Mouse (Mus musculus) adrenal gland, adult 18-20 months (tissue): ENCODE results near the gene H3f3b. TPM values are rescaled to one million over a fixed set of nuclear protein-coding genes. Genes with fewer than 3 reads are reported as not detected.

Experiments used
- DNase-seq, 2 experiments: peaks; one replicate each; pipeline ENCODE4 v3.0.0; 2021 to 2022; ENCODE audit warnings: low spot score in 2 of 2
- total RNA-seq, 2 experiments: library from RNA; stranded (reverse); gene quantifications; 1 replicate in 1 of 2; 2 replicates in 1 of 2; pipeline ENCODE4 v1.2.3; 2021

The H3f3b gene
- total RNA-seq, 2 experiments from 2014 or later, result 248 to 269 TPM

GRCm38 (mm10) chr11:116004186-116004823 lies 23.5 kb downstream of the H3f3b start:
- no peak for DNase-seq

DNA sequence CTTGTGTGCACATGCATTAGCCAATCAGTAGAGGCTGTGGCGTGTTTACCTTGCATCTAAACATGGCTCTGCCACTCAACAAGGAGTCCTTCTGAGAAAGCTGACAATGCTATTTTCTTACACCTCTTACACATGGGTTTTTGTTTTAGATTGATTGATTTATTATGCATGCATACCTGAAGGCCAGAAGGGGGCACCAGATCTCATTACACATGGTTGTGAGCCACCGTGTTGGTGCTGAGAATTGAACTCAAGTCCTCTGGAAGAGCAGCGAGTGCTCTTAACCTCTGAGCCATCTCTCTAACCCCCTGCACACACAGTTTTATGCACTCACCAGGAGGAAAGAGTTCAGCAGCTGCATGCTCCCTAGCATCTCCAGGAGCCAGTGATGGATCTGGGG lies 24.9 kb downstream of the H3f3b start:
- DNase-seq, result no peak

DNA sequence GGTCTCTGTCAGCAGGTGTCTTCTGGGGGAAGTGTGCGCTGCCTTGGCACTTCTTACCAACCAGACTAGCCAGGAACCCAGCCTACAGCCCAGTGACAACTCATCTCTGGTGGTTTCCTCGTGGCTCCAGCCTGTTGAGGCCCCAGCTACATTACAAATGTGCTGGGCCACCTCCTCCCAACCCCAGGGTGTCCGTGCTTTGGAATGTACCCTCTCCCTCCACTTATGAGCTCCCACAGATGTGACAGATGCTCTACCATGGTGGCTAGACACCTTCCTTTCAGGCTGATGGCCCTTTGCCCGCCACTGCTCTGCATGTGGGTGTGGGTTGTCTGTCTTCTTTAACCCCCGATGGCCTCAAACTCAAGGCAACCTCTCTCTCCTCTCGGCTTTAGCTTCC lies 26.0 kb downstream of the H3f3b start:
- no peak for DNase-seq

GRCm38 (mm10) chr11:116000607-116001006 lies 27.2 kb downstream of the H3f3b start:
- DNase-seq, result no peak

DNA sequence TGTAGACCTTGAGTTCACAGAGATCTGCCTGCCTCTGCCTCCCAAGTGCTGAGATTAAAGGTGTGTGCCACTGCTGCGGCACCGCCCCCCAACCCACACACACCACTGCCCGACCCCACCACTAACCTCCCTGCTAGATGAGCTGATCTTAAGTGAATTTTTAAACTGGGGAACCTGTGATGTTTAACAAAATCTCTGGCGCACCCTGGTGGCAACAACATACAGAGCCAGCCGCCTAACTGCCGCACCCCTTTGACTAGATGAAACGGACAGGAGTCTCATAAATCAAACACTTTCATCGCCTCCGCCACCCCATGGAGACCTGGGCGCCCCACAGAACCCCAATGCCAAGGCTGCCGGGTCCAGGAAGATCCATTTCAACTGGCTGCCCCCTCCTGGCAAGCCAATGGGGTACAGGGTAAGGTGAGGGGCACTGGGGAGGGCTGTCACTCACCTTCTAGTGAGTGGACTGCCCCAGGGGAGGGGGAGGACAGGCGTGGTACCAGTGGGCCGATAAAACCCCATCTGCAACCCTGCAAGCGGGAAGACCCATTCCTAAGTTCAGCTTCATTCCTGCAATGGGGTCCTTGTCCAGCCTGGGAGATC lies 28.1 kb downstream of the H3f3b start:
- peak; percentile 68 to 74 for DNase-seq

DNA sequence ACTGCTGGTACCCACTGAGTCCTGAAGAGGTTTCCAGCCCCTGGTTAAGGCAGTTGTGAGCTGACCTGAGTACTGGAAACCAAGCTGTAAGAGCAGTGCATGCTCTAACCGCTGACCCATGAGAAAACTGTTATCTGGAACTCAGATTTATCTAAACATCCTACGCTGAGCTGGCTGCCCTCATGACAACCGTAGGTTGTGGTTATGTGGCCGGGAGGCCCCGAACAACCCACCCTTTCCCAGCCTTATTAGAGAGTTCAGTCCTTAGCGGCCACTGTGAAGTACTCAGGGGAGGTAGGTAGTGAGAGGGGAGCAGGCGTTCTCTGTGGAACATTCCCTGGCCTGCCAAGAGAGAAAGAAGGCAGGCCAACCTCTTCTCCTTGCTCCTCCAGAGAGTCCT lies 28.7 kb downstream of the H3f3b start:
- DNase-seq, result no peak

DNA sequence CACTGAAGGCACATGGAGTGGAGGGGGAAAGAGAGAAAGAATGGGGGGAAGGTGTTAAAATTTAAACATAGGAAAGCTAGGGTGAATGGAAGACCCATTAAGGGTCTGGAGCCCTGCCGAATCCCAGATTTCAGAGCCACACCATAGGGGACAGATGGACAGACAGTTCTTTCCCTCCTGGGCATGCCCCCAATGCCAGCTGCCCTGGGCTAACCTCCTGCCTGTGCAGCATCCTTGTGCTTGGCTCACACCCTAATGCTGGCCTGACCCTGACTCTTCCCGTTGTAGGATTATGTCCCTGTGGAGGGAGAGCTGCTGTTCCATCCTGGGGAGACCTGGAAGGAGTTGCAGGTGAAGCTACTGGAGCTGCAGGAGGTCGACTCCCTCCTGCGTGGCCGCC lies 30.1 kb downstream of the H3f3b start:
- no peak for DNase-seq

- no peak for DNase-seq
Measured at GRCm38 (mm10) chr11:115997047-115997446, 30.7 kb downstream of the H3f3b start.

DNA sequence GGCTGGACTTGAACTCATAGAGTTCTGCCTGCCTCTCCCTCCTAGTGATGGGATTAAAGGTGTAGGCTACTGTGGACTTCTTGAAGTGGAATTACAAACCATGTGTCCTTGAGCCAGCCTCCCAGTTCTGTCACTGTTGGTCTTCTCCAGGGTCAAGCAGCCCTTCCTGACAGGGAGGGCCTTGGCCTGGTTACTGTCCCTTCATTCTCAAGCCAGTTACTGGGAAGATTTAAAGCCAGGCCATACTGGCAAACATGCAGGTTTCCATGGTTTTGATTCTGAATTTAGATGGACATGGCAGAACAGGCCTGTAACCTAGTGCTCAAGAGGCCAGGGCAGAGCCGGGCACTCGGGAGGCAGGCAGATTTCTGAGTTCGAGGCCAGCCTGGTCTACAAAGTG lies 32.5 kb downstream of the H3f3b start:
- no peak for DNase-seq

DNA sequence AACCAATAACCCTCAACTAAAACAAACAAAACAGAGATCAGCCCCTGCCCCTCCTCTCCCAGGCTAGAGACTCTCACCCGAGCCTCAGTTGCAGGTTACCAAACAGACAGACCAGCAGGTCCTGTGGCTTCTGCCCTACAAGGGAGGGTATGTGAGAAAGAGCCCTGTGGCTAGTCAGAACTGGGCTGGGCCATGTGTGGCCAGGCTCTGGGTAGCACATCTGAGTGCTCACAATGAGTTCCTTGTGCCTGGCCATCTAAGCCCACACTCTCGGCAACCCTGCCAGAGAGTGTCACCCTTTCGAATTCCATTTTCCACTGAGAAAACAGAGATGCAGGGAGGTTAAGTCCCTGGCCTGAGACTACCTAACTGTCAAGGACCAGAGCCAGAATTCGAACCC lies 35.7 kb downstream of the H3f3b start:
- no peak for DNase-seq

DNA sequence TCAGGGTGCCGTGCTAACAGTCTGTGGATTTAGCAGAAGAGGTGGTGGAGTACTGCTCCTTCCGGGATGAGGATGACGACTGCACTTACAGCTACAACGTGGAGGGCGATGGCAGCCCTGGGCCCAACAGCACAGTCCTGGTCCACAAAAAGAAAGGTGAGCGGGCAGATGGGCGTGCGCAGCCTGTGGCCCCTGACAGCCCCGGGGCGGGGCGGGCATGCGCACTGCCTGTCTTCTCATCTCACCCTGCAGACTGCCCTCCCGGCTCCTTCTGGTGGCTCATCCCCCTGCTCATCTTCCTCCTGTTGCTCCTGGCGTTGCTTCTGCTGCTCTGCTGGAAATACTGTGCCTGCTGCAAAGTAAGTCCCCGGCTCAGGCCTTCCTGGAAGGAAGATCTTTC lies 38.1 kb downstream of the H3f3b start:
- no peak for DNase-seq

DNA sequence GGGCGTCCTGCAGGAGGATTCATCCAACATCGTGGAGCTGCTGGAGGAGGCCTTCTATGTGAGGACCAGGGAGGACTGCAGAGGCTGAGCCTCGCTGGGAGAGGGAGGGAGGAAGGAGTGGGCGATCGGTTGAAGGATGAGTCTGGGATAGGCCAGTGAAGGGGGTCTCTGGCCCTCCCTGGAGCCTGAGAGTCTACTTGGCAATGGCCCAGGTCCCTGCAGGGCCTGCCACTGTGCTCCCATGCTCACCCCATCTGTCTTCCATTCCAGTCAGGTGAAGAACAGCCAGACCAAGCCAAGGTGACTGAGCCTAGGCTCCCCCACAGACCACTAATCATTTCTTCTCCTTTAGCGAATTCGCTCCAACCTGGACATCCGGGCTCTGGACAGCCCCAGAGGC lies 44.5 kb downstream of the H3f3b start:
- no peak for DNase-seq

GRCm38 (mm10) chr11:115982472-115982871 lies 45.3 kb downstream of the H3f3b start:
- DNase-seq, result no peak

DNA sequence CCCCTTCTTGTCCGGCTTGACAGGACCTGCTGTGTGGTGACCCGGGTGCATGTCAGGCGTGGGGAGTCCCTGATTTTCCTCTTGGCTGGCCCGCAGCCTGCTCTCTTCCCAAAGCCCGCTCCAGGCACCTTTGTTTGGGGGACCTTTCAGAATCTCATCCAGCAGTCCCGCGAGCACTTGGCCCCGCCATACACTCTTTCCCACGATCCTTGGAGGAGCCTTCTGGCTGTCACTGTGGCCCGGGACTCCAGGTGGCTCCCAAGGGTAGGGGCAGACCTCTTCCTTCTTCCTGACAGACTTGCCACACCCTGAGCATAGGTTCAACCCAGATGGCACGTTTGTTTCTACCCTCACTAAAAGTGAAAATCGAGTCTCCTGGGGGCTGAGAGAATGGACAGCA lies 52.2 kb downstream of the H3f3b start:
- DNase-seq, result no peak

GRCm38 (mm10) chr11:115975083-115975420 lies 52.7 kb downstream of the H3f3b start:
- DNase-seq, result no peak

GRCm38 (mm10) chr11:115974309-115975082 lies 53.3 kb downstream of the H3f3b start, which contains the start of gene Itgb4:
Gene Itgb4, plus strand, starts transcription at chr11:115974709.
- no peak for DNase-seq

Other genes starting within 250 kb of the H3f3b start
- 10 to 100 TPM; 55.1 to 59.8 TPM for gene Caskin2, start 214.3 kb downstream of the H3f3b start, total RNA-seq
- 10 to 100 TPM; 15.5 to 20.3 TPM for gene Tsen54, start 213.2 kb downstream of the H3f3b start, total RNA-seq
- 1 to 10 TPM; 5.8 to 8.0 TPM for gene Llgl2, start 203.9 kb downstream of the H3f3b start, total RNA-seq
- not detected for gene Myo15b, start 169.6 kb downstream of the H3f3b start, total RNA-seq
- under 1 TPM in 1 of 2 experiments, not detected in 1; 0.74 TPM for gene Smim5, start 128.0 kb downstream of the H3f3b start, total RNA-seq
- not detected for gene Smim6, start 115.9 kb downstream of the H3f3b start, total RNA-seq
- gene Sap30bp, start 94.7 kb downstream of the H3f3b start, total RNA-seq, result 10 to 100 TPM; 37.3 to 47.6 TPM
- gene Recql5, start 94.5 kb downstream of the H3f3b start, total RNA-seq, result 10 to 100 TPM; 17.1 to 27.1 TPM
- gene Itgb4, start 53.3 kb downstream of the H3f3b start, total RNA-seq, result 1 to 10 TPM; 3.1 to 3.7 TPM
- gene Galk1, start 15.2 kb downstream of the H3f3b start, total RNA-seq, result 10 to 100 TPM; 26.8 to 33.1 TPM
- 10 to 100 TPM; 16.2 to 19.2 TPM for gene Unk, start 2.4 kb upstream of the H3f3b start, total RNA-seq
- gene Unc13d, start 50.0 kb upstream of the H3f3b start, total RNA-seq, result 1 to 10 TPM; 1.0 to 1.3 TPM
- gene Wbp2, start 59.0 kb upstream of the H3f3b start, total RNA-seq, result 100 to 1,000 TPM; 163 to 187 TPM
- gene Trim47, start 99.2 kb upstream of the H3f3b start, total RNA-seq, result 10 to 100 TPM; 14.6 to 23.5 TPM
- gene Trim65, start 103.2 kb upstream of the H3f3b start, total RNA-seq, result 10 to 100 TPM; 12.9 to 13.1 TPM
- 100 to 1,000 TPM; 106 to 115 TPM for gene Mrpl38, start 110.9 kb upstream of the H3f3b start, total RNA-seq
- gene Fbf1, start 140.2 kb upstream of the H3f3b start, total RNA-seq, result 10 to 100 TPM; 30.9 to 42.1 TPM
- 10 to 100 TPM; 17.3 to 20.7 TPM for gene Ten1, start 170.9 kb upstream of the H3f3b start, total RNA-seq
- 100 to 1,000 TPM; 208 to 244 TPM for gene Acox1, start 171.1 kb upstream of the H3f3b start, total RNA-seq
- gene Evpl, start 210.1 kb upstream of the H3f3b start, total RNA-seq, result 1 to 10 TPM in 1 of 2 experiments, under 1 TPM in 1; 0.56 to 1.0 TPM
- gene Srp68, start 246.3 kb upstream of the H3f3b start, total RNA-seq, result 10 to 100 TPM; 72.8 to 75.2 TPM